Mouse (Mus musculus): ENCODE measurements around the gene D3Ertd254e. TPM values are rescaled to one million over a fixed set of nuclear protein-coding genes. Genes with fewer than 3 reads are reported as not detected.

The D3Ertd254e gene
- polyA plus RNA-seq, 1 experiment from 2014 or later: 2.5 TPM

DNA sequence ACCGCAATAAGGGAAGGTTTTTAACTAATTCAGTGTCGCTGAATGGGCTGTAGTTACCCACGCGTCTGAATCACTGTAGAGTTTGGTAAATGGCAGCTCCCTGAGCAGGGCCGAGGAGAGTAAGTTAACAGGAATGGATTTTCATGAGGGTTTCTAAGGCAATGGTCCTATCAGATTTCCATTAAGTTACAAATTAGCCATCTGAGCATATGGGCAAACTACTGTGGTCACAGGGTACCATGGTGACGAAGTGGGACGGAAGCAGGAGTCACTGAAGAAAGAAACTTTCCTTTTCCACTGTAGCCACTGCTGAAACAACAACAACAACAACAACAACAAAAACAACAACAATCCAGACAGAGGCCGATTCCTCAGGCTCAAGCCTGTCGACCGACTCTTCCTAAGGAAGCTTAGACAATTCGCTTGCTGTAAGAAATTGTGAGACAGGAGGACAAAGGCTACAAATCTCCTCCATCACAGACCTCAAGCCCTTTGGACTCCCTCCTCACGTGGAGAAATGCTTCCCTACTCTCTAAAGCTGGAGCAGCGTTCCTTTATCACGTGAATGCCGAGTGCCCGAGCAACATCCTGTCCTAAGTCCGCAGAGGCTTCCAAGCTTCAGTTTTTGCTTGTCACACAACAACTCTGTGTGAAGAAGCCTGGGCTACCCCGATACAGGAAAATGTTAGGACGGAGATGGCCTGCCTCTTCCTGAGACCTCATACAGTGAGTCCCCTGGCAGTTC is 56.9 kb downstream of the D3Ertd254e start:
- Histone ChIP-seq H3K36me3 (ENCODE audit: control insufficient read depth, insufficient read depth, low read length) (no peaks in the 10 kb centered on the region), H3K4me3 (ENCODE audit: low read depth, low read length) (no peak overlapping the region), H3K9me3 (ENCODE audit: control insufficient read depth, low read length) (no peaks in the 10 kb centered on the region), H3K4me1 (replicated peaks; ENCODE audit: control insufficient read depth, insufficient read depth) (no peaks in the 10 kb centered on the region), H3K27ac (replicated peaks) (no peak overlapping the region), H3K9ac (ENCODE audit: low read length) (no peak overlapping the region), H3K27me3 (ENCODE audit: control insufficient read depth, insufficient read depth, low read length) (no peaks in the 10 kb centered on the region), H3K4me2 (replicated peaks; ENCODE audit: low read depth) (no peak overlapping the region)
- no peak for DNase-seq (ENCODE audit: low spot score)
- WGBS: 75% methylated on average over 19 of the region's 19 CpGs
- ATAC-seq (ENCODE audit: low FRiP score, low TSS enrichment): no peak
- TF ChIP-seq CTCF (IDR thresholded peaks at IDR 0.05; ENCODE audit: low read depth) (no peak), EP300 (optimal IDR thresholded peaks at IDR 0.05) (no peak)

- no peak for ATAC-seq (ENCODE audit: low FRiP score, low TSS enrichment)
- no peaks in the 10 kb centered on the region for H3K36me3 ChIP-seq (ENCODE audit: control insufficient read depth, insufficient read depth, low read length)
- peak; percentile 77 for TF ChIP-seq CTCF (IDR thresholded peaks at IDR 0.05; ENCODE audit: low read depth)
- no peak for TF ChIP-seq EP300 (optimal IDR thresholded peaks at IDR 0.05)
Measured at GRCm38 (mm10) chr3:36209776-36210555, 59.1 kb downstream of the D3Ertd254e start.

DNA sequence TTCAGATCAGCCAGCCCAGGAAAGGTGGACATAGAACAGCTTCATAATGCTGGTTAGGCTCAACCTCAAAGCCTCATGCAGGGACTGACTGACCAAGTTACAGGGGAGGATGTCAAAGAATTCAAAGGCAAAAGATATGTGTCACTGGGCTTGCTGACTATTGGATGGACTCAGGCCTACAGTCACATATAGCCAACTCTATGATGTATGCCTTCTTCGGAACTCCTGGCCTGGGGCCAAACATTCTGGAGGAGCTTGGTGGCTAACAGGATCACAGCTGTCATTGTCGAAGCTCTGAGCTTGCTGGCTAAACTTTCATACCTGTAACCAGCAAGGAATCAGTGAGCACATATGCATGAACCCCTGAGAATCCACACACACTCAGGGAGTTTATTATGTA is 60.1 kb downstream of the D3Ertd254e start:
- Histone ChIP-seq H3K36me3 (ENCODE audit: control insufficient read depth, insufficient read depth, low read length) (no peaks in the 10 kb centered on the region), H3K4me2 (replicated peaks; ENCODE audit: low read depth) (no peak overlapping the region), H3K4me1 (replicated peaks; ENCODE audit: control insufficient read depth, insufficient read depth) (no peaks in the 10 kb centered on the region), H3K9me3 (ENCODE audit: control insufficient read depth, low read length) (no peaks in the 10 kb centered on the region), H3K4me3 (ENCODE audit: low read depth, low read length) (no peak overlapping the region), H3K27ac (replicated peaks) (no peak overlapping the region), H3K9ac (ENCODE audit: low read length) (no peak overlapping the region), H3K27me3 (ENCODE audit: control insufficient read depth, insufficient read depth, low read length) (no peaks in the 10 kb centered on the region)
- TF ChIP-seq CTCF (IDR thresholded peaks at IDR 0.05; ENCODE audit: low read depth) (no peak), EP300 (optimal IDR thresholded peaks at IDR 0.05) (no peak)
- DNase-seq (ENCODE audit: low spot score) (no peak), ATAC-seq (ENCODE audit: low FRiP score, low TSS enrichment) (no peak)
- WGBS: 25% methylated on average over 2 of the region's 2 CpGs

More at GRCm38 (mm10) chr3:36209776-36210555, 59.1 kb downstream of the D3Ertd254e start:
- Histone ChIP-seq H3K9me3 (ENCODE audit: control insufficient read depth, low read length) (no peaks in the 10 kb centered on the region), H3K27me3 (ENCODE audit: control insufficient read depth, insufficient read depth, low read length) (no peaks in the 10 kb centered on the region), H3K4me3 (ENCODE audit: low read depth, low read length) (no peak overlapping the region), H3K27ac (replicated peaks) (no peak overlapping the region), H3K9ac (ENCODE audit: low read length) (no peak overlapping the region), H3K4me2 (replicated peaks; ENCODE audit: low read depth) (no peak overlapping the region), H3K4me1 (replicated peaks; ENCODE audit: control insufficient read depth, insufficient read depth) (no peaks in the 10 kb centered on the region)
- WGBS: 46% methylated on average over 11 of the region's 11 CpGs
- peak; percentile 21 for DNase-seq (ENCODE audit: low spot score)

GRCm38 (mm10) chr3:36212758-36213157 is 61.9 kb downstream of the D3Ertd254e start:
- Histone ChIP-seq H3K9ac (ENCODE audit: low read length) (no peak overlapping the region), H3K4me2 (replicated peaks; ENCODE audit: low read depth) (no peak overlapping the region), H3K27me3 (ENCODE audit: control insufficient read depth, insufficient read depth, low read length) (no peaks in the 10 kb centered on the region), H3K9me3 (ENCODE audit: control insufficient read depth, low read length) (no peaks in the 10 kb centered on the region), H3K4me1 (replicated peaks; ENCODE audit: control insufficient read depth, insufficient read depth) (no peaks in the 10 kb centered on the region), H3K27ac (replicated peaks) (no peak overlapping the region), H3K4me3 (ENCODE audit: low read depth, low read length) (no peak overlapping the region), H3K36me3 (ENCODE audit: control insufficient read depth, insufficient read depth, low read length) (no peaks in the 10 kb centered on the region)
- DNase-seq (ENCODE audit: low spot score) (no peak), ATAC-seq (ENCODE audit: low FRiP score, low TSS enrichment) (no peak)
- WGBS: 75% methylated on average over 4 of the region's 4 CpGs
- TF ChIP-seq CTCF (IDR thresholded peaks at IDR 0.05; ENCODE audit: low read depth) (no peak), EP300 (optimal IDR thresholded peaks at IDR 0.05) (no peak)

Other genes with a start within 250 kb of the D3Ertd254e start
- gene Dcun1d1, start 213.6 kb upstream of the D3Ertd254e start, polyA plus RNA-seq (2015; fragmentation: Nextera tagmentation; extraction: Ambion mirVana): 84.7 and 86.4 TPM in 2 replicates
- gene Mccc1, start 150.3 kb upstream of the D3Ertd254e start, polyA plus RNA-seq (2015; fragmentation: Nextera tagmentation; extraction: Ambion mirVana): 19.6 and 24.8 TPM in 2 replicates
- not detected in 2 replicates for gene Ccdc144b, start 97.5 kb upstream of the D3Ertd254e start, polyA plus RNA-seq (2015; fragmentation: Nextera tagmentation; extraction: Ambion mirVana)
- gene Acad9, start 85.0 kb upstream of the D3Ertd254e start, polyA plus RNA-seq (2015; fragmentation: Nextera tagmentation; extraction: Ambion mirVana): 75.4 and 86.2 TPM in 2 replicates
- gene Qrfpr, start 71.3 kb downstream of the D3Ertd254e start, polyA plus RNA-seq (2015; fragmentation: Nextera tagmentation; extraction: Ambion mirVana): 0.07 TPM in 1 of 2 replicates, not detected in the other